Mouse (Mus musculus): ENCODE results near the gene Jaml. TPM values are rescaled to one million over a fixed set of nuclear protein-coding genes. Genes with fewer than 3 reads are reported as not detected.

Gene Jaml
- total and polyA plus RNA-seq, 3 experiments: not detected

GRCm38 (mm10) chr9:45116819-45117218 lies 37.8 kb downstream of the Jaml start:
- Histone ChIP-seq H3K79me2 (ENCODE audit: control insufficient read depth, insufficient read depth, low read length, poor library complexity) (no peaks in the 10 kb centered on the region), H3K4me1 (ENCODE audit: control insufficient read depth in 1 of 2, insufficient read depth in 2 of 2, low read length in 2 of 2) (no peaks in the 10 kb centered on the region), H3K27me3 (ENCODE audit: control insufficient read depth in 1 of 2, insufficient read depth in 2 of 2, low read length in 2 of 2) (peaks cover 5 to 12% of the 10 kb centered on the region in 2 experiments), H3K27ac (ENCODE audit: control insufficient read depth, low read depth, low read length) (no peak overlapping the region), H3K4me3 (ENCODE audit: control insufficient read depth in 1 of 2, insufficient read depth in 1 of 2, low read depth in 2 of 2, low read length in 2 of 2) (no peak overlapping the region), H3K9me3 (replicated peaks; ENCODE audit: insufficient read depth, low read length) (no peaks in the 10 kb centered on the region), H3K36me3 (ENCODE audit: control insufficient read depth in 1 of 2, insufficient read depth in 2 of 2, low read length in 2 of 2) (no peaks in the 10 kb centered on the region), H3K9ac (ENCODE audit: control insufficient read depth, low read depth, low read length, poor library complexity, severe bottlenecking) (no peak overlapping the region)
- DNase-seq (ENCODE audit: low read depth, low spot score): no peak
- TF ChIP-seq HCFC1 (IDR thresholded peaks at IDR 0.05; ENCODE audit: low read depth, low read length) (no peak), ETS1 (IDR thresholded peaks at IDR 0.05; ENCODE audit: low read depth, low read length) (no peak), ZC3H11A (IDR thresholded peaks at IDR 0.05; ENCODE audit: low read depth, low read length) (no peak), E2F4 (IDR thresholded peaks at IDR 0.05; ENCODE audit: borderline replicate concordance, low read depth, low read length) (no peak), MAX (IDR thresholded peaks at IDR 0.05; ENCODE audit: low read length) (no peak), TBP (IDR thresholded peaks at IDR 0.05; ENCODE audit: low read depth, low read length) (no peak), POLR2AphosphoS5 (IDR thresholded peaks at IDR 0.05; ENCODE audit: borderline replicate concordance, low read depth, low read length) (no peak), SMC3 (IDR thresholded peaks at IDR 0.05; ENCODE audit: low read depth, low read length) (no peak), GATA1 (IDR thresholded peaks at IDR 0.05; ENCODE audit: low read depth, low read length) (no peak), CHD1 (IDR thresholded peaks at IDR 0.05; ENCODE audit: low read depth, low read length) (no peak), NRF1 (IDR thresholded peaks at IDR 0.05; ENCODE audit: insufficient read depth, low read depth, low read length, poor library complexity, severe bottlenecking) (no peak), BHLHE40 (IDR thresholded peaks at IDR 0.05; ENCODE audit: borderline replicate concordance, low read depth, low read length) (no peak), GABPA (IDR thresholded peaks at IDR 0.05; ENCODE audit: low read depth, low read length) (no peak), UBTF (IDR thresholded peaks at IDR 0.05; ENCODE audit: borderline replicate concordance, insufficient read depth, low read depth, low read length) (no peak), ZNF384 (IDR thresholded peaks at IDR 0.05; ENCODE audit: low read depth, low read length) (no peak)

- DNase-seq (ENCODE audit: low read depth, low spot score): no peak
- Histone ChIP-seq H3K4me1 (ENCODE audit: control insufficient read depth in 1 of 2, insufficient read depth in 2 of 2, low read length in 2 of 2) (peaks cover 0 to 4% of the 10 kb centered on the region in 2 experiments; a peak in 2 of 4 replicates), H3K79me2 (ENCODE audit: control insufficient read depth, insufficient read depth, low read length, poor library complexity) (no peaks in the 10 kb centered on the region), H3K9me3 (replicated peaks; ENCODE audit: insufficient read depth, low read length) (no peaks in the 10 kb centered on the region), H3K9ac (ENCODE audit: control insufficient read depth, low read depth, low read length, poor library complexity, severe bottlenecking) (no peak within 1 kb of the TSS), H3K27me3 (ENCODE audit: control insufficient read depth in 1 of 2, insufficient read depth in 2 of 2, low read length in 2 of 2) (peaks cover 5 to 12% of the 10 kb centered on the region in 2 experiments), H3K36me3 (ENCODE audit: control insufficient read depth in 1 of 2, insufficient read depth in 2 of 2, low read length in 2 of 2) (peaks cover 0 to 2% of the 10 kb centered on the region in 2 experiments; a peak in 2 of 4 replicates), H3K4me3 (ENCODE audit: control insufficient read depth in 1 of 2, insufficient read depth in 1 of 2, low read depth in 2 of 2, low read length in 2 of 2) (no peak within 1 kb of the TSS), H3K27ac (ENCODE audit: control insufficient read depth, low read depth, low read length) (no peak within 1 kb of the TSS)
- TF ChIP-seq JUND (IDR thresholded peaks at IDR 0.05; ENCODE audit: low read depth, low read length) (no peak), MEF2A (IDR thresholded peaks at IDR 0.05; ENCODE audit: extremely low read depth, insufficient replicate concordance, low read depth, low read length, poor library complexity, severe bottlenecking) (no peak), GATA1 (IDR thresholded peaks at IDR 0.05; ENCODE audit: low read depth, low read length) (no peak), MYB (IDR thresholded peaks at IDR 0.05; ENCODE audit: low read depth, low read length) (no peak), ETS1 (IDR thresholded peaks at IDR 0.05; ENCODE audit: low read depth, low read length) (no peak), CHD2 (IDR thresholded peaks at IDR 0.05; ENCODE audit: low read length) (no peak), UBTF (IDR thresholded peaks at IDR 0.05; ENCODE audit: borderline replicate concordance, insufficient read depth, low read depth, low read length) (no peak), TBP (IDR thresholded peaks at IDR 0.05; ENCODE audit: low read depth, low read length) (no peak), CHD1 (IDR thresholded peaks at IDR 0.05; ENCODE audit: low read depth, low read length) (no peak), USF2 (IDR thresholded peaks at IDR 0.05; ENCODE audit: borderline replicate concordance in 1 of 2, insufficient read depth in 1 of 2, low read depth in 1 of 2, low read length in 2 of 2) (no peak), TCF12 (IDR thresholded peaks at IDR 0.05; ENCODE audit: low read depth, low read length) (no peak), SMC3 (IDR thresholded peaks at IDR 0.05; ENCODE audit: low read depth, low read length) (no peak)
Measured at GRCm38 (mm10) chr9:45117741-45118431, 38.9 kb downstream of the Jaml start, which contains the start of gene Scn2b. Gene Scn2b, plus strand, starts transcription at chr9:45117782.
